Mouse (Mus musculus): ENCODE data around the gene Osm.

DNA sequence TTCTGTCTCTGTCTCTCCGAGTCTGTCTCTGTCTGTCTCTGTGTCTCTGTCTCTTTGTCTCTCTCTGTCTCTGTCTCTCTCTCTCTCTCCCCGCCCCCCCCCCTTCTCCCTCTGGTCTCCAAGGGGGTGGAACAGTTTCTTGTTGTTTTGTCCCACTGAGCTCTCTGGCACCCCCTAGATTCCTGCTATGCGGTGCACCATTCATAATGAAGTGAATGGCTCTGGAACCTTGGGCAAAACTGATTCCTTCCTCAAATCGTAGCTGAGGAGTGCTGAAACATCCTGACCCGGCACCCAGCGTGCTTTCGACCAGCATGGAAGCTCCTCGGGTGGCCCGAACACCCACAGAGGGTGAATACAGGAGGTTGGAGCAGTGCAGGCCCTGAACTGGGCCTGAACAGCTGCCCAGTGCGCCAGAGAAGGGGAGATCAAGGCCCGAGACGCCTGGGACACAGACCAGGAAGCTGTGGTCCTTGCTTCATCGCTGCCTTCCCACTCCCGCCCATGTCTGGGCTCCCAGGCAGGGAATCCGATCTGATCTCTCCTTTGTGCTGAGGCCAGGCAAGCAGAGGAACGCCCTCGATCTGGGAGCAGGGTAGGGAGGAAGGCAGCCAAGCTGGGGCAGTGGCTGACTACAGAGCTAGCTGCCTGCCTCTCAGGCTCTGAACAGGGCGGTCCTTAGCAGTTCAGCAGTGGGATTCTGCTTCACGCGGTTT, 34.7 kb downstream of the Osm start:
- TF ChIP-seq POLR2A (IDR thresholded peaks at IDR 0.05; ENCODE audit: extremely low read depth, insufficient read depth, low read length) (no peak), CTCF (IDR thresholded peaks at IDR 0.05; ENCODE audit: low read depth, low read length) (0 out of 2 replicates have a peak, but pooled peaks have one; percentile 7)
